Mouse (Mus musculus): Measurements from ENCODE around the gene Slc45a2. TPM values are rescaled to one million over a fixed set of nuclear protein-coding genes. Genes with fewer than 3 reads are reported as not detected.

Slc45a2 gene
- polyA plus RNA-seq (2015; fragmentation: Nextera tagmentation; extraction: Ambion mirVana): 0.05 TPM in 1 of 2 replicates, not detected in the other

DNA sequence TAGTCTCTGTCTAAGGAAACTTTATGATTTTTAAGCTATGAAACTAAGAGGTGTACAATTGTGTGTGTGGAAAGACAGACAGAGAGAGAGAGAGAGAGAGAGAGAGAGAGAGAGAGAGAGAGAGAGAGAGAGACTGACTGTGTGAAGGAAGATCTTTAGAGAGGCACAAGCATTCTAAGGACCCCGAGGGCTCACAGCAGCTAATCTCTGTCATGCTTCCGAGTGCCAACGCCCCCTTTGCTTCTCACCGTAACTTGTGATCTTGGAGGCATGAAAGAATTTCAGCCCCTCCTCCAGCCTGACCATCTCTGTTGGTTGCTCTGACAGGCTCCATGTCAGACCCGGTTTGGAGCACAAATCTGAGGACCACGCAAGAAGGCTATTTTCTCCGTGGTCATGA is at the start of gene Slc45a2:
TSS of gene Slc45a2 (plus strand) at position 301 of the 400 bp plus-strand sequence.
- no peaks in the 10 kb centered on the region for H3K27me3 ChIP-seq
- 60% methylated on average over 7 of the region's 7 CpGs for WGBS (ENCODE audit: insufficient replicate concordance)
- no peak for ATAC-seq (ENCODE audit: low read depth)

DNA sequence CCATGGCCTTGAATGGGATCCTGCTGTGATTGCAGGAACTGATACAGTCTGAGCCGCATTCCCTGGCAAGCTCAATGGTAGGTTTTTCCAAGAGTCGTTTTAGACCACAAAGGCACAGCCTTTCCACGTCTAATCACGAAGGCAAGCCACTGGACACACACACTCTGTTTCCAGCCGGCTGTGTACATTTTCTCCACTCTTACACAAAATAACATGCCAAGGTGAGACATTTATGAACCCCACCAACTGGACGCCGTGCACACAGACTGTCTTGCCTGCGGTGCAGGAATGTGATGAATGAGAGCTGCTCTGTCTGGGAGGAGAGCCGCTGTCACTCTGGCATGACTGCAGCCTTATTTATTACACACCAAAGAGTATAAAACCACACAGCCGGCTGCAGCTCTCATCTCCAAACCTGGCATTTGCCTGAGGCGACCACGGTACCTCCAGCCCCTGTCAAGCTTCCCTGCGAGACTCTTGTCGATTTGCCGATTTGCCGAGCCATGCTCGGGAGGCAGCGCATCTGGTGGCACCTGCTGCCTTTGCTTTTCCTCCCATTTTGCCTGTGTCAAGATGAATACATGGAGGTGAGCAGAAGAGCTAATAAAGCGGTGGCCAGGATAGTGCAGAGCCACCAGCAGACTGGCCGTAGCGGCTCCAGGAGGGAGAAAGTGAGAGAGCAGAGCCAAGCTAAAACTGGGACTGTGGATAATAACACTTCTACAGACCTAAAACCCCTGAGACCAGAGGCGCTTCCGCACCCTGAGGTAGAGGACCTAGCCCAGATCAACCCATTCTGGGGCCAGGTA is 48.4 kb upstream of the Slc45a2 start, which contains the start of gene C1qtnf3:
TSS of gene C1qtnf3 (plus strand) at position 382 of the 809 bp plus-strand sequence.
- Histone ChIP-seq H3K4me2 (no peak within 1 kb of the TSS), H3K27me3 (no peaks in the 10 kb centered on the region), H3K4me1 (replicated peaks) (no peaks in the 10 kb centered on the region), H3K27ac (no peak within 1 kb of the TSS), H3K9ac (no peak within 1 kb of the TSS), H3K36me3 (no peaks in the 10 kb centered on the region), H3K4me3 (replicated peaks) (no peak within 1 kb of the TSS), H3K9me3 (replicated peaks) (no peaks in the 10 kb centered on the region)
- no peak for DNase-seq
- WGBS (ENCODE audit: insufficient replicate concordance): 73% methylated on average over 23 of the region's 23 CpGs
- ATAC-seq (ENCODE audit: low read depth): no peak

More for the DNA sequence above, at the start of gene Slc45a2:
- Histone ChIP-seq H3K4me3 (replicated peaks) (no peak within 1 kb of the TSS), H3K4me2 (no peak within 1 kb of the TSS), H3K4me1 (replicated peaks) (no peaks in the 10 kb centered on the region), H3K9ac (no peak within 1 kb of the TSS), H3K36me3 (no peaks in the 10 kb centered on the region), H3K27ac (no peak within 1 kb of the TSS), H3K9me3 (replicated peaks) (no peaks in the 10 kb centered on the region)
- DNase-seq: no peak

DNA sequence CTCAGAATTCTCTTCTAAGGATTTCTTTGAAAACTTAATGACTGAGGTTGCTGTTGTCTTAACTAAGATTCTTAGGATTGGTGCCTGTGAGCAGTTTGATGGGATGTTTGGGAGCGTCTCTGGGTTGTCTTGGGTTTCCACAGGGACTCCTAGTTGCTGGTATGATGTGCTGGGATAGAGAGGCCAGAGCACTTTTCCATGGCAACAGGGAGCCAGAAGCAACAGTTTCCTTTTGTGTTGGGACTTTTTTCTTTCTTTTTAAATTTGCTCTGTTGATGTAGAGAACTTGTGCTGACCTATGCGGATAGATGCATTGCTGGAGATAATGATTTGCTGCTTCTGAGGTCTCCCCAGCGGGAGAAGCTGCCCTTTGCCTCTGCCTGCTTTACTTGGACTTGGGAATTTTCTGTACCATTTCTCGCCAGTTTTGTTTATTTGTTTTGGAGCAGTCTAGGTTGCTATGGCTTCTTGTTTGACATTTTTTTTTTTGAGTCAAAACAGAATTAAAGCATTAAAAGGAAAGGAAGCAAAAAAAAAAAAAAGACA is 47.7 kb upstream of the Slc45a2 start:
- DNase-seq: no peak
- no peaks in the 10 kb centered on the region for H3K27me3 ChIP-seq
- 39% methylated on average over 4 of the region's 4 CpGs for WGBS (ENCODE audit: insufficient replicate concordance)

DNA sequence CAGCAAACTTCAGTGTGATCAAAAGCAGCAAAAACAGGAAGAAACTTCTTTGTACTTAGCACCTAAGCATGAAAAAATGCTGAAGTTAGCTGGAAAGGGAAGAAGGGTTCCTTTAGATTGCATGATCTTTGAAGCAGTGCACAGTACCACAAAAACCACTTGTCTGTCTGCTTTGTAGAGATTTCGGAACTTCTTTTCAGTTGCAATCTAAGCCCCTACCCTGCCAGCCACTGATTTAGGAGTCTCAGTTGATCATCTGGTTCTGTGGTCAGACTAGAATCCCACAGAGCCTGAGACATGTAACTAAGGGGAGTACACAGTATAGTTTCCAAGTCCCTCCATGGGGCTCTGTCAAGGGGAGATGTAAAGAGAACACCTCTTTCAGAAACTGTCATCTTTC is 47.1 kb upstream of the Slc45a2 start:
- Histone ChIP-seq H3K4me1 (replicated peaks) (no peaks in the 10 kb centered on the region), H3K36me3 (no peaks in the 10 kb centered on the region), H3K9me3 (replicated peaks) (no peaks in the 10 kb centered on the region), H3K27ac (no peak overlapping the region), H3K4me3 (replicated peaks) (no peak overlapping the region), H3K9ac (no peak overlapping the region), H3K4me2 (no peak overlapping the region), H3K27me3 (no peaks in the 10 kb centered on the region)
- 12% methylated on average over 1 of the region's 1 CpGs for WGBS (ENCODE audit: insufficient replicate concordance)
- DNase-seq (no peak), ATAC-seq (ENCODE audit: low read depth) (no peak)

More for the DNA sequence above, 47.7 kb upstream of the Slc45a2 start:
- H3K4me2 ChIP-seq: no peak overlapping the region
- no peak for ATAC-seq (ENCODE audit: low read depth)
- H3K36me3 ChIP-seq: no peaks in the 10 kb centered on the region
- no peaks in the 10 kb centered on the region for H3K4me1 ChIP-seq (replicated peaks)
- no peaks in the 10 kb centered on the region for H3K9me3 ChIP-seq (replicated peaks)
- H3K27ac ChIP-seq: no peak overlapping the region
- no peak overlapping the region for H3K4me3 ChIP-seq (replicated peaks)
- no peak overlapping the region for H3K9ac ChIP-seq

DNA sequence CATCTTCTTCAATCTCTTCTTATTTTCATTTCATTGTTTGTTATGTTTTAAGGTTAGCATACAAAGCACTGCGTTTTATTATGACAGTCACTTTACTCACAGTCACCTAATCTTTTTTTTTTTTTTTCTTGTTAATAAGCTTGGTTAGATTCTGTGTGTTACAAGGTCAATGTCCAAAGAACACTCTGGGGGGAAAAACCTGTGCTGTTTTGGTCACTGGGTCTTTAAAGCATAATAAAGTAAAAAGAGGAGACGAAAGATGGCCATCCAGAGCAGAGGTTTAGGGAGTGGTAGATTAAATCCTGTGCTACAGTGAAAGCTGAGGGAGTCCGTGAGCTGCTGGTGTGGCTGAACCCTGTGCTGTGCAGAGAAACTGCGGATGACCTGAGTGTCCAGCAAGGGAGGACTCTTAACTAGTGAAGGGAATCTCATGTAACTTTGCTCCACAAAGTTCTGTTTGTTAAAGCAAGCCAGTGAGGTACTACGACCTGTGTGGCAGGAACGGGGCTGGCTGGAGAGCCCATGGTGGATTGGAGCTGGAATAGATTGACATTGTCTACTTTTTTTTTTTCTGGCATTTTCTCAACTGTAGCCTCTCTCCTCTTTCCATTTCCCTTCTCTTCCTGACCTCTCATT is 46.0 kb upstream of the Slc45a2 start:
- no peak overlapping the region for H3K27ac ChIP-seq
- no peaks in the 10 kb centered on the region for H3K9me3 ChIP-seq (replicated peaks)
- H3K4me1 ChIP-seq (replicated peaks): no peaks in the 10 kb centered on the region
- no peaks in the 10 kb centered on the region for H3K36me3 ChIP-seq
- WGBS (ENCODE audit: insufficient replicate concordance): 54% methylated on average over 6 of the region's 6 CpGs
- DNase-seq (no peak), ATAC-seq (ENCODE audit: low read depth) (no peak)
- no peak overlapping the region for H3K4me3 ChIP-seq (replicated peaks)
- H3K4me2 ChIP-seq: no peak overlapping the region
- no peak overlapping the region for H3K9ac ChIP-seq
- H3K27me3 ChIP-seq: no peaks in the 10 kb centered on the region

DNA sequence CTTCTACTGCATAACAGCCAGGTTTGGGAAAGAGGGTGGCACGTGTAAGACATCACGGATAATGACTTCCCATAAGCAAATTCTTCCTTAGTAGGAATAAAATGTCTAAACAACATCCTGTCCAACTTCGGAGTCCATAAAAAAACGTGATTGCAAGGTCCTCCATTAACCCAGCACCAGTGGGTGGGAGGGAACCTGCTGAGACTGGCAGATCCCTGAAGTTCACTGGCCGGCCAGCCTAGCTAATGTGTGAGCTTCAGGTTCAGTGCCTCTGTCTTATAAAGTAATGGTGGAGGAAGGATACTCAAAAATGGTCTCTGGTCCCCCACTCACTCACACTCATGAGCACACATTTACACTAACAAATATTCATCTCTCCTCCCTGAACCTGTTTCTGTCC is 45.4 kb upstream of the Slc45a2 start:
- Histone ChIP-seq H3K27me3 (no peaks in the 10 kb centered on the region), H3K9me3 (replicated peaks) (no peaks in the 10 kb centered on the region), H3K4me3 (replicated peaks) (no peak overlapping the region), H3K36me3 (no peaks in the 10 kb centered on the region), H3K27ac (no peak overlapping the region), H3K9ac (no peak overlapping the region), H3K4me2 (no peak overlapping the region), H3K4me1 (replicated peaks) (no peaks in the 10 kb centered on the region)
- DNase-seq (no peak), ATAC-seq (ENCODE audit: low read depth) (no peak)
- WGBS (ENCODE audit: insufficient replicate concordance): 45% methylated on average over 5 of the region's 5 CpGs

DNA sequence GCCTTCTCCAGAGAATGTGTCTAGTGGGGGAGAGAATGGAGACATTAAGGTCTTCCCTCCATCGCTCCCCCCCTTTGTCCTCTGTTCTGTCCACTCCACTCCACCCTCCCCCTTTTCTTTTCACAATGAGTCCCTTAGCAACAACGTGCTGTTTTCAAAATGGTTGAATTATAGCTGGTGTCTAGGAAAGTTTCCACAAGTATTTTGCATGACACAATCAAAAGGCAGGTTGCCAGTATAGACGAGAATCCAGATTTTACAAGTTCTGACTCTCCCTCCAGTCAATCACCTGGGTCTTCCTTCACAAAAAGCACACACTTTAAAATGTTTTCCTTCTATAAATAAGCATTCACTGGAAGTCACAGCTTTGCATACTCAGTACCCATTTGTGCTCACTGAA is 43.8 kb upstream of the Slc45a2 start:
- DNase-seq: no peak
- WGBS (ENCODE audit: insufficient replicate concordance): 50% methylated on average over 3 of the region's 3 CpGs
- no peak for ATAC-seq (ENCODE audit: low read depth)

DNA sequence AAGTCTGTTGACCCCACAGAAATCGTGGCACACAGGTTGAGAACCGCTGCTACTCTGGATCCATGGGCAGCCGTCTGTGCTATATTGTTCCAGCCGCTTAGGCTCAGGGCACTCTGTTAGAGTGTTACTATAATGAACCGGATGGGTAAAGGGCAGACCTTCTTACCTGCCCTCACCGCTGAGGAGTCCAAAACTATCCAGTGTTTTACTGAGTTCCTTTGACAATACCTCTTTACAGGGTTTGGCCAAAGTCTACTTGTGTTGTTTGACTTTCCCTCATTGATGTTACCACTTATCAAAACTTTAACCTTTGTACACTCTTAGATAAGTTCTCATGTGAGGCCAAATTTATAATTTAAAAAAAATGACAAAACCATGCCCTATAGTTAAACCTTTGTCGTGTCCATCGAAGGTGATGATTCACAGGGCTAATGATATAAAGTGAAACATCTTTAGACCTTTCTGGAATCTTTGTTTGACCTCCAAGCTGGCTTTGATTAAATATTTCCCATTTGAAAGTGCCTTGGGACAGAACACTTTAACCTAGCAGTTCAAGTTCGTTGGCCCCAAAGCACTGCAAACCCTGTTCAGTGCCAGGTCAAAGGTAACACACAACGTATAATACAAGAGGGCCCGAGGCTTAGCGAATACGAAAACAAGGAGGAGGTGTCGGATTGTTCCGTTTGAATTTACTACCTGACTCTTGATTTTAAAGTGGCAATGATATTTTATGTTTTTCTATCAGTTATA is 41.1 kb upstream of the Slc45a2 start:
- no peaks in the 10 kb centered on the region for H3K4me1 ChIP-seq (replicated peaks)
- 72% methylated on average over 15 of the region's 15 CpGs for WGBS (ENCODE audit: insufficient replicate concordance)
- H3K9me3 ChIP-seq (replicated peaks): no peaks in the 10 kb centered on the region
- ATAC-seq (ENCODE audit: low read depth): 0 out of 2 replicates have a peak, but pooled peaks have one; percentile 47
- no peak overlapping the region for H3K4me3 ChIP-seq (replicated peaks)
- no peak for DNase-seq
- H3K36me3 ChIP-seq: no peaks in the 10 kb centered on the region
- no peaks in the 10 kb centered on the region for H3K27me3 ChIP-seq
- no peak overlapping the region for H3K4me2 ChIP-seq
- H3K27ac ChIP-seq: no peak overlapping the region
- H3K9ac ChIP-seq: no peak overlapping the region

More for the DNA sequence above, 43.8 kb upstream of the Slc45a2 start:
- Histone ChIP-seq H3K9ac (no peak overlapping the region), H3K9me3 (replicated peaks) (no peaks in the 10 kb centered on the region), H3K36me3 (no peaks in the 10 kb centered on the region), H3K4me1 (replicated peaks) (no peaks in the 10 kb centered on the region), H3K4me2 (no peak overlapping the region), H3K4me3 (replicated peaks) (no peak overlapping the region), H3K27ac (no peak overlapping the region), H3K27me3 (no peaks in the 10 kb centered on the region)

DNA sequence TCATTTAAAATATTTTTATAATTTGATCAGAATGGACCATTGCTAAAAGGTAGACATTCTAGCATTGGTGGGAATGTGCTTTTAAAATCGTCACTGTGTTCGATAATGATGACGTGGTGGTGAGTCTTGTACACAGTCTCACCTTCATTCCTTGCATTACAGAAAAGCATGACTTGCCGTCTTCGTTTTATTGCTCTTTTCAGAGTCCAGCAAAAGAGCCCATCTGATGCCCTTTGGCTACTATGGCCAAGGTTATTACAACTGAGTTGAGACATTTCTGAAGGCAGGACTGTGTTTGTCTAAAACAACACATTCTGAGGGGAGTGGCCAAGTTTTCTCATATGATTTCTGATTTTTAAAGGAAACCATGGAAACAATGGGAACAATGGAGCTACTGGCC is 40.3 kb upstream of the Slc45a2 start:
- no peaks in the 10 kb centered on the region for H3K36me3 ChIP-seq
- H3K4me3 ChIP-seq (replicated peaks): no peak overlapping the region
- H3K4me2 ChIP-seq: no peak overlapping the region
- H3K9ac ChIP-seq: no peak overlapping the region
- DNase-seq (no peak), ATAC-seq (ENCODE audit: low read depth) (no peak)
- WGBS (ENCODE audit: insufficient replicate concordance): 79% methylated on average over 5 of the region's 5 CpGs
- H3K27ac ChIP-seq: no peak overlapping the region
- no peaks in the 10 kb centered on the region for H3K27me3 ChIP-seq
- H3K4me1 ChIP-seq (replicated peaks): no peaks in the 10 kb centered on the region
- no peaks in the 10 kb centered on the region for H3K9me3 ChIP-seq (replicated peaks)

DNA sequence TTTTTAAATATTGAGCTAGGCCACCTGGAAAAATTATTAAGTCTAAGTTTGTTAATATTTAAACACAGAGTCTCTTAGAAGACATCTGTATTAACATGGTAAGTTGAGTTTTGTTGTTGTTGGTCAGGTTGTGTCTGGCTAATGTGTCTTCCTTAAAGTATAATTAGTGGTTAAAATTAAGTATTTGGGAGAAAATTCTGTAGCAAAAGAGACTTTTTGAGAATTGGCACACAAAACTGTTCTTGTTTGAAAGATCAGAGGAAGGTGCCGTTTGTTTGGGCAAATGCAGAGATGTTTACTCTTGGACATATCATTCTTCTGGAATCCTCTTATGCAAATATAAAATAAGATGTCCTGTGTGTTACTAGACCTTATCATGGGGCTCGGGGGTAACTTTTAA is 37.9 kb upstream of the Slc45a2 start:
- Histone ChIP-seq H3K27me3 (no peaks in the 10 kb centered on the region), H3K36me3 (no peaks in the 10 kb centered on the region), H3K4me1 (replicated peaks) (no peaks in the 10 kb centered on the region), H3K4me2 (no peak overlapping the region), H3K9me3 (replicated peaks) (no peaks in the 10 kb centered on the region), H3K9ac (no peak overlapping the region), H3K4me3 (replicated peaks) (no peak overlapping the region), H3K27ac (no peak overlapping the region)
- DNase-seq (no peak), ATAC-seq (ENCODE audit: low read depth) (no peak)
- 59% methylated on average over 2 of the region's 2 CpGs for WGBS (ENCODE audit: insufficient replicate concordance)

DNA sequence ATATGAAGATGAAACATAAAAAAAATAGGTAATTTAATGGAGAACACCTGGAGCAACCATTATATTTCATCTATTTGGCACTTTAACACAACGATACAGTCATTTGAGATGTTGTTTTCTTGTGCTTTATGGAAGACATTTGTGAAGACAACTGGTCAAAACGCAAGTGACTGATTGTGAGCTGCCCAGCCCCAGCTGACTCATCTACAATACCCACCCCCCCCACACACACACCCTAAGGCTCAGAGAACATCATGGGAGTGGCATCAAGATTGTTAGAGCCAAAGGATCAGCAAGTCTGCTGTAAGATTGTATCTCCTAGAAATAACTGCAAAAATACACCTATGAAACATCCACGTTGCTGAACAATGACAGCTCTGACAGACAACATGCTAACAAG is 31.1 kb upstream of the Slc45a2 start:
- no peaks in the 10 kb centered on the region for H3K27me3 ChIP-seq
- H3K9ac ChIP-seq: no peak overlapping the region
- WGBS (ENCODE audit: insufficient replicate concordance): 50% methylated on average over 3 of the region's 3 CpGs
- H3K36me3 ChIP-seq: no peaks in the 10 kb centered on the region
- H3K4me3 ChIP-seq (replicated peaks): no peak overlapping the region
- ATAC-seq (ENCODE audit: low read depth): no peak
- H3K4me2 ChIP-seq: no peak overlapping the region
- H3K27ac ChIP-seq: no peak overlapping the region
- no peaks in the 10 kb centered on the region for H3K9me3 ChIP-seq (replicated peaks)
- no peaks in the 10 kb centered on the region for H3K4me1 ChIP-seq (replicated peaks)
- DNase-seq: no peak

All from liver, embryonic 13.5 days (tissue).